Mouse (Mus musculus) intestine, embryonic 14.5 days (tissue): ENCODE data around the gene Cfap161. TPM values are rescaled to one million over a fixed set of nuclear protein-coding genes. Genes with fewer than 3 reads are reported as not detected.

Experiments
- ATAC-seq: fragments of 200-750 bp; cut with Nextera tagmentation; replicated peaks from 2 replicates; pipeline ENCODE4 v1.8.0; 2017; ENCODE audit warnings: low read depth, moderate number of reproducible peaks, moderate TSS enrichment, moderate library complexity; ENCODE audit not compliant: low FRiP score, low TSS enrichment
- DNase-seq: peaks from one replicate; pipeline ENCODE4 v3.0.0-alpha.2; 2018; ENCODE audit warnings: low spot score
- H3K27ac ChIP-seq: fragments of 300-500 bp; sonication (generic); 2 replicates; pipeline ENCODE4 v1.5.1; 2014; ENCODE audit warnings: low read depth, mild to moderate bottlenecking, control low read depth
- H3K27me3 ChIP-seq: fragments of 300-500 bp; sonication (generic); replicated peaks from 2 replicates; pipeline ENCODE4 v1.6.1; 2014; ENCODE audit warnings: low read length, control low read depth; ENCODE audit not compliant: control insufficient read depth, insufficient read depth
- H3K36me3 ChIP-seq: fragments of 300-500 bp; sonication (generic); 2 replicates; pipeline ENCODE4 v1.6.1; 2014; ENCODE audit warnings: low read length, control low read depth; ENCODE audit not compliant: control insufficient read depth, insufficient read depth
- H3K4me1 ChIP-seq: fragments of 300-500 bp; sonication (generic); replicated peaks from 2 replicates; pipeline ENCODE4 v1.6.1; 2014; ENCODE audit warnings: low read length, control low read depth, mixed read lengths; ENCODE audit not compliant: control insufficient read depth, insufficient read depth
- H3K4me2 ChIP-seq: fragments of 300-500 bp; sonication (generic); 2 replicates; pipeline ENCODE4 v1.6.1; 2014; ENCODE audit warnings: low read length
- H3K4me3 ChIP-seq: fragments of 300-500 bp; sonication (generic); 2 replicates; pipeline ENCODE4 v1.5.1; 2014; ENCODE audit warnings: low read depth, low read length, control low read depth, mixed read lengths
- H3K9ac ChIP-seq: fragments of 300-500 bp; sonication (generic); 2 replicates; pipeline ENCODE4 v1.6.1; 2014; ENCODE audit warnings: mild to moderate bottlenecking, low read length
- H3K9me3 ChIP-seq: fragments of 300-500 bp; sonication (generic); 2 replicates; pipeline ENCODE4 v1.6.1; 2016; ENCODE audit warnings: low read length, control low read depth; ENCODE audit not compliant: control insufficient read depth
- WGBS: fragments of 180-500 bp; shearing (Covaris S2); extraction: QIAGEN DNeasy Blood & Tissue Kit; methylation state at CpG from one replicate; pipeline ENCODE4 v1.1.7; 2014; 5-methylcytosine and 5-hydroxymethylcytosine counted together
- polyA plus RNA-seq: library from polyadenylated mRNA; unstranded; fragments of >200 nt; fragmentation: Nextera tagmentation; extraction: Ambion mirVana; gene quantifications from 2 replicates; pipeline ENCODE4 v1.2.1, GENCODE M21; 2014

The Cfap161 gene
- polyA plus RNA-seq, 1 experiment from 2014 or later = 0.45 TPM

- no peaks in the 10 kb centered on the region for H3K27me3 ChIP-seq
- peaks cover 26% of the 10 kb centered on the region for H3K4me1 ChIP-seq
- no peak overlapping the region for H3K9ac ChIP-seq
- H3K36me3 ChIP-seq = no peaks in the 10 kb centered on the region
- H3K4me2 ChIP-seq = peak overlapping the region; percentile 2
- H3K9me3 ChIP-seq = no peaks in the 10 kb centered on the region
- H3K27ac ChIP-seq = peak overlapping the region; percentile 64; the same call in 1 of the 2 replicates
- ATAC-seq = no peak
- WGBS = 25% methylated on average over 15 of the region's 15 CpGs
- H3K4me3 ChIP-seq = no peak overlapping the region
- no peak for DNase-seq
These were observed 15.7 kb upstream of the Cfap161 start for GRCm38 (mm10) chr7:83810141-83811100.

GRCm38 (mm10) chr7:83809715-83810114, 15.0 kb upstream of the Cfap161 start:
- no peak overlapping the region for H3K27ac ChIP-seq

GRCm38 (mm10) chr7:83809060-83809459, 14.4 kb upstream of the Cfap161 start:
- WGBS = 60% methylated on average over 6 of the region's 6 CpGs
- no peak overlapping the region for H3K27ac ChIP-seq
- no peak for DNase-seq

More at GRCm38 (mm10) chr7:83809715-83810114, 15.0 kb upstream of the Cfap161 start:
- Histone ChIP-seq H3K4me3 (no peak overlapping the region), H3K4me1 (peaks cover 26% of the 10 kb centered on the region), H3K9ac (no peak overlapping the region), H3K4me2 (peak overlapping the region; percentile 2), H3K9me3 (no peaks in the 10 kb centered on the region), H3K36me3 (no peaks in the 10 kb centered on the region), H3K27me3 (no peaks in the 10 kb centered on the region)
- no peak for DNase-seq
- 11% methylated on average over 3 of the region's 3 CpGs for WGBS
- no peak for ATAC-seq

GRCm38 (mm10) chr7:83806934-83807333, 12.3 kb upstream of the Cfap161 start:
- H3K9me3 ChIP-seq = no peaks in the 10 kb centered on the region
- no peak for DNase-seq
- no peak overlapping the region for H3K4me3 ChIP-seq

More at GRCm38 (mm10) chr7:83809060-83809459, 14.4 kb upstream of the Cfap161 start:
- Histone ChIP-seq H3K9me3 (no peaks in the 10 kb centered on the region), H3K4me1 (peaks cover 26% of the 10 kb centered on the region), H3K4me3 (no peak overlapping the region), H3K4me2 (no peak overlapping the region), H3K9ac (no peak overlapping the region), H3K36me3 (no peaks in the 10 kb centered on the region), H3K27me3 (no peaks in the 10 kb centered on the region)
- no peak for ATAC-seq

GRCm38 (mm10) chr7:83803777-83804176, 9.1 kb upstream of the Cfap161 start:
- H3K9me3 ChIP-seq = no peaks in the 10 kb centered on the region
- WGBS = 88% methylated on average over 4 of the region's 4 CpGs
- H3K27me3 ChIP-seq = no peaks in the 10 kb centered on the region
- no peak overlapping the region for H3K27ac ChIP-seq
- DNase-seq (no peak), ATAC-seq (no peak)
- no peaks in the 10 kb centered on the region for H3K36me3 ChIP-seq
- H3K4me3 ChIP-seq = no peak overlapping the region
- no peak overlapping the region for H3K4me2 ChIP-seq
- H3K4me1 ChIP-seq = peaks cover 7% of the 10 kb centered on the region; the same call in 1 of the 2 replicates
- H3K9ac ChIP-seq = no peak overlapping the region

More at GRCm38 (mm10) chr7:83806934-83807333, 12.3 kb upstream of the Cfap161 start:
- Histone ChIP-seq H3K4me2 (no peak overlapping the region), H3K4me1 (peaks cover 15% of the 10 kb centered on the region), H3K36me3 (no peaks in the 10 kb centered on the region), H3K27ac (no peak overlapping the region), H3K27me3 (no peaks in the 10 kb centered on the region), H3K9ac (no peak overlapping the region)
- no peak for ATAC-seq
- WGBS = 66% methylated on average over 6 of the region's 6 CpGs

- no peak for DNase-seq
- no peak overlapping the region for H3K27ac ChIP-seq
- no peak overlapping the region for H3K4me3 ChIP-seq
- no peaks in the 10 kb centered on the region for H3K9me3 ChIP-seq
- no peak overlapping the region for H3K4me2 ChIP-seq
- H3K27me3 ChIP-seq = no peaks in the 10 kb centered on the region
- no peaks in the 10 kb centered on the region for H3K36me3 ChIP-seq
- no peak; the same call in 1 of the 2 replicates for ATAC-seq
- H3K9ac ChIP-seq = no peak overlapping the region
- H3K4me1 ChIP-seq = peaks cover 7% of the 10 kb centered on the region; the same call in 1 of the 2 replicates
- WGBS = 60% methylated on average over 7 of the region's 7 CpGs
These were observed 7.8 kb upstream of the Cfap161 start for GRCm38 (mm10) chr7:83802509-83802908.

- ATAC-seq = no peak
- H3K9ac ChIP-seq = no peak overlapping the region
- peaks cover 10% of the 10 kb centered on the region; the same call in 1 of the 2 replicates for H3K4me1 ChIP-seq
- H3K36me3 ChIP-seq = no peaks in the 10 kb centered on the region
- no peak overlapping the region for H3K4me2 ChIP-seq
- H3K4me3 ChIP-seq = no peak overlapping the region
- WGBS = 80% methylated on average over 2 of the region's 2 CpGs
- no peaks in the 10 kb centered on the region for H3K27me3 ChIP-seq
- H3K27ac ChIP-seq = no peak overlapping the region
- DNase-seq = no peak
- H3K9me3 ChIP-seq = no peaks in the 10 kb centered on the region
These were observed 7.3 kb upstream of the Cfap161 start for GRCm38 (mm10) chr7:83802007-83802406.

- WGBS = 87% methylated on average over 6 of the region's 6 CpGs
- ATAC-seq (no peak), DNase-seq (no peak)
- Histone ChIP-seq H3K27me3 (no peaks in the 10 kb centered on the region), H3K27ac (0 out of 2 replicates have a peak overlapping the region, but pooled peaks have one; percentile 16), H3K9ac (no peak overlapping the region), H3K36me3 (no peaks in the 10 kb centered on the region), H3K9me3 (no peaks in the 10 kb centered on the region), H3K4me1 (peaks cover 10% of the 10 kb centered on the region; the same call in 1 of the 2 replicates), H3K4me2 (no peak overlapping the region), H3K4me3 (no peak overlapping the region)
These were observed 6.8 kb upstream of the Cfap161 start for GRCm38 (mm10) chr7:83801483-83801875.
